Mouse (Mus musculus) bone marrow macrophage, adult 2 months (primary cell): ENCODE data around the gene Ern2.

Source experiments
- CTCF ChIP-seq: IDR thresholded peaks from 2 replicates; pipeline ENCODE4 v1.5.1; 2012; ENCODE audit warnings: low read depth, mild to moderate bottlenecking, low read length, moderate library complexity
- POLR2A ChIP-seq: IDR thresholded peaks from 2 replicates; pipeline ENCODE4 v1.6.1; 2012; ENCODE audit warnings: mild to moderate bottlenecking, low read depth, low read length, borderline replicate concordance

GRCm38 (mm10) chr7:122226020-122226742 lies 40.2 kb upstream of the Ern2 start:
- TF ChIP-seq CTCF = no peak
- no peak for TF ChIP-seq POLR2A
